Mouse (Mus musculus) left cerebral cortex, postnatal 4 days (tissue): ENCODE measurements around the gene Fam205a2. TPM values are rescaled to one million over a fixed set of nuclear protein-coding genes. Genes with fewer than 3 reads are reported as not detected.
"Not testable (repeated sequence)": the region's sequence is repeated elsewhere in the genome, so short reads cannot be mapped to it uniquely, and the experiment has no call there.

Experiments
- DNase-seq: peaks from one replicate; pipeline ENCODE4 v3.0.0-alpha.2; 2022
- intact Hi-C: fragments of 180-260 bp; cut with DNase I; formaldehyde crosslinking; loops from one replicate; pipeline ENCODE4 v1.15.1; 2025
- total RNA-seq, 2 experiments: library from RNA; stranded (reverse); gene quantifications; 2 replicates each; pipeline ENCODE4 v1.2.3; 2021

Gene Fam205a2
- under 1 TPM in 1 of 2 experiments, not detected in 1; 0.08 TPM for total RNA-seq

GRCm38 (mm10) chr4:42528075-42528474 lies at the start of gene Fam205a2:
TSS of gene Fam205a2 (minus strand) at chr4:42528175.
- intact Hi-C loops, DNase-seq: not testable (repeated sequence)

Other genes with a start within 250 kb of the Fam205a2 start
- not detected for gene Gm21953, start 233.9 kb downstream of the Fam205a2 start, total RNA-seq
- under 1 TPM in 1 of 2 experiments, not detected in 1; 0.08 TPM for gene Fam205a3, start 209.8 kb downstream of the Fam205a2 start, total RNA-seq
- not detected for gene Gm21586, start 88.8 kb downstream of the Fam205a2 start, total RNA-seq
- gene Gm2163, start 61.4 kb downstream of the Fam205a2 start, total RNA-seq: 1 to 10 TPM; 4.0 to 4.2 TPM
- not detected for gene Gm10591, start 84.0 kb upstream of the Fam205a2 start, total RNA-seq
- gene Gm2564, start 101.5 kb upstream of the Fam205a2 start, total RNA-seq: 10 to 100 TPM in 1 of 2 experiments, 1 to 10 TPM in 1; 9.3 to 11.7 TPM
- gene Ccl27b, start 127.1 kb upstream of the Fam205a2 start, total RNA-seq: 1 to 10 TPM in 1 of 2 experiments, not detected in 1; 2.0 TPM
- not detected for gene Il11ra2, start 133.7 kb upstream of the Fam205a2 start, total RNA-seq
- 1 to 10 TPM in 1 of 2 experiments, under 1 TPM in 1; 0.96 to 2.8 TPM for gene 4930578G10Rik, start 207.4 kb upstream of the Fam205a2 start, total RNA-seq
- gene Ccl19, start 228.4 kb upstream of the Fam205a2 start, total RNA-seq: not detected
- not detected for gene Ccl21a, start 245.8 kb upstream of the Fam205a2 start, total RNA-seq